Mouse (Mus musculus) bone marrow, adult 2 months (tissue): ENCODE results near the gene Snip1.

Experiments used
- CTCF ChIP-seq: fragments of 200-500 bp; IDR thresholded peaks from 2 replicates; pipeline ENCODE4 v1.5.1; 2011; ENCODE audit warnings: low read length, control low read depth; ENCODE audit not compliant: control insufficient read depth, insufficient read depth
- POLR2A ChIP-seq: fragments of 200-500 bp; IDR thresholded peaks from 2 replicates; pipeline ENCODE4 v1.6.1; 2011; ENCODE audit warnings: low read depth, mild to moderate bottlenecking, control low read depth, low read length, borderline replicate concordance; ENCODE audit not compliant: control insufficient read depth

- TF ChIP-seq CTCF (peak; percentile 78), POLR2A (peak; percentile 64; the same call in 1 of the 2 replicates)
Observed at GRCm38 (mm10) chr4:125084403-125085345, 18.2 kb downstream of the Snip1 start, which contains the start of gene Meaf6.
